In the genomic region with DNA sequence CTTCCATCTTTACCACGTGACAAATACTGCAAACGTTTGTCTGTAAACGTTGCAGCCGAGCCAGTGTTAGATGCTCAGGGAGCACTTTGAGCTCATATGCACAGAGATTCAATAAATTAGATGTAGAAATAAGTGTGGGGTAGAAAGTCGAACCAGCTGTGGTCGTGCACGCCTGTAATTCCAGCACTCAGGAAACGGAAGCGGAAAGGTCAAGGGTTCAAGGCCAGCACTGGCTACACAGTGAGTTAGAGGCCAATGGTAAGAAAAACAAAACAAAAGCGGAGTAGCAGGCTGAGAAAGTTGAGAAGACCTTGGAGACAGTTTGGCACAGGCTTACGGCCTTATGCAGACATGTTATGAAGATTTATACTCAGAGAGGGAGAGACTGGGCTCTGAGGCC, we compare ENCODE assay signal across 10 mouse cellular contexts.
DNase-seq lines count a peak whose midpoint lies in the region; ATAC-seq lines count a peak whose summit lies in the region.
"Had no signal": no experiment of that assay in that cellular context is flagged by ENCODE, and none has a peak within 500 bp of the region (broad histone marks: within the 10 kb centered on the region; RNA-seq: fewer than 3 reads in every experiment).

No protein-coding gene starts in this region.

- no peaks in the 10 kb centered on the region for H3K4me1 ChIP-seq in hindbrain, embryonic 11.5 days (replicated peaks; ENCODE audit: control insufficient read depth, insufficient read depth, low read length)
- H3K4me1 ChIP-seq in hindbrain, embryonic 13.5 days (replicated peaks) = no peaks in the 10 kb centered on the region
- H3K4me1 ChIP-seq in kidney, embryonic 16.5 days (ENCODE audit: insufficient read depth, low read length) = peaks cover 14% of the 10 kb centered on the region; the same call in 1 of the 2 replicates
- no peaks in the 10 kb centered on the region for H3K4me1 ChIP-seq in midbrain, embryonic 14.5 days (ENCODE audit: control insufficient read depth, insufficient read depth, low read length)
- H3K4me1 ChIP-seq: liver, embryonic 15.5 days had no signal

- no peaks in the 10 kb centered on the region for H3K9me3 ChIP-seq in hindbrain, embryonic 11.5 days (ENCODE audit: control insufficient read depth, low read length)
- H3K9me3 ChIP-seq in hindbrain, embryonic 13.5 days = no peaks in the 10 kb centered on the region
- H3K9me3 ChIP-seq in kidney, embryonic 16.5 days (ENCODE audit: low read length) = no peaks in the 10 kb centered on the region
- H3K9me3 ChIP-seq in midbrain, embryonic 14.5 days (ENCODE audit: control insufficient read depth, low read length) = no peaks in the 10 kb centered on the region
- H3K9me3 ChIP-seq: liver, embryonic 15.5 days had no signal

- H3K4me3 ChIP-seq in hindbrain, embryonic 11.5 days (ENCODE audit: low read depth, low read length) = no peak overlapping the region
- H3K4me3 ChIP-seq in hindbrain, embryonic 13.5 days = no peak overlapping the region
- H3K4me3 ChIP-seq in kidney, embryonic 16.5 days (ENCODE audit: low read length) = no peak overlapping the region
- H3K4me3 ChIP-seq in midbrain, embryonic 14.5 days (replicated peaks; ENCODE audit: low read depth, low read length) = no peak overlapping the region
- H3K4me3 ChIP-seq: liver, embryonic 15.5 days had no signal

- no peak overlapping the region for H3K4me2 ChIP-seq in hindbrain, embryonic 11.5 days (replicated peaks; ENCODE audit: low read depth, low read length)
- H3K4me2 ChIP-seq in hindbrain, embryonic 13.5 days = no peak overlapping the region
- no peak overlapping the region for H3K4me2 ChIP-seq in kidney, embryonic 16.5 days (replicated peaks; ENCODE audit: low read depth, low read length)
- no peak overlapping the region for H3K4me2 ChIP-seq in midbrain, embryonic 14.5 days (ENCODE audit: low read length)
- H3K4me2 ChIP-seq: liver, embryonic 15.5 days had no signal

- 77% methylated on average over 11 of the region's 11 CpGs for WGBS in hindbrain, embryonic 11.5 days
- WGBS in hindbrain, embryonic 13.5 days = 80% methylated on average over 11 of the region's 11 CpGs
- 12% methylated on average over 11 of the region's 11 CpGs for WGBS in kidney, embryonic 16.5 days
- 91% methylated on average over 11 of the region's 11 CpGs for WGBS in midbrain, embryonic 14.5 days

- no peak for ATAC-seq in hindbrain, embryonic 11.5 days (ENCODE audit: low FRiP score)
- ATAC-seq in hindbrain, embryonic 13.5 days (ENCODE audit: low FRiP score) = no peak
- ATAC-seq in kidney, embryonic 16.5 days (ENCODE audit: low FRiP score, low TSS enrichment) = peak; percentile 93
- ATAC-seq in midbrain, embryonic 14.5 days (ENCODE audit: low FRiP score, low TSS enrichment) = no peak

- H3K9ac ChIP-seq in hindbrain, embryonic 11.5 days (ENCODE audit: low read depth, low read length) = no peak overlapping the region
- no peak overlapping the region for H3K9ac ChIP-seq in hindbrain, embryonic 13.5 days
- H3K9ac ChIP-seq in kidney, embryonic 16.5 days (replicated peaks; ENCODE audit: low read length) = no peak overlapping the region
- H3K9ac ChIP-seq in midbrain, embryonic 14.5 days (replicated peaks; ENCODE audit: low read length) = no peak overlapping the region
- H3K9ac ChIP-seq: liver, embryonic 15.5 days had no signal

- no peaks in the 10 kb centered on the region for H3K27me3 ChIP-seq in hindbrain, embryonic 11.5 days (ENCODE audit: control insufficient read depth, insufficient read depth, low read length)
- H3K27me3 ChIP-seq in hindbrain, embryonic 13.5 days = no peaks in the 10 kb centered on the region
- H3K27me3 ChIP-seq in kidney, embryonic 16.5 days (ENCODE audit: insufficient read depth, low read length) = no peaks in the 10 kb centered on the region
- H3K27me3 ChIP-seq in midbrain, embryonic 14.5 days (ENCODE audit: control insufficient read depth, insufficient read depth, low read length) = no peaks in the 10 kb centered on the region
- H3K27me3 ChIP-seq: liver, embryonic 15.5 days had no signal

- H3K36me3 ChIP-seq in hindbrain, embryonic 11.5 days (ENCODE audit: control insufficient read depth, insufficient read depth, low read length) = no peaks in the 10 kb centered on the region
- H3K36me3 ChIP-seq in hindbrain, embryonic 13.5 days = no peaks in the 10 kb centered on the region
- no peaks in the 10 kb centered on the region for H3K36me3 ChIP-seq in kidney, embryonic 16.5 days (ENCODE audit: insufficient read depth, low read length)
- no peaks in the 10 kb centered on the region for H3K36me3 ChIP-seq in midbrain, embryonic 14.5 days (ENCODE audit: control insufficient read depth, insufficient read depth, low read length)
- H3K36me3 ChIP-seq: liver, embryonic 15.5 days had no signal

- H3K27ac ChIP-seq in hindbrain, embryonic 11.5 days (ENCODE audit: low read depth, low read length) = no peak overlapping the region
- H3K27ac ChIP-seq in hindbrain, embryonic 13.5 days = no peak overlapping the region
- no peak overlapping the region for H3K27ac ChIP-seq in kidney, embryonic 16.5 days (ENCODE audit: low read length)
- H3K27ac ChIP-seq in midbrain, embryonic 14.5 days (replicated peaks; ENCODE audit: low read depth, low read length) = no peak overlapping the region
- H3K27ac ChIP-seq: liver, embryonic 15.5 days had no signal

- DNase-seq in hindbrain, embryonic 11.5 days (ENCODE audit: low spot score) = peak; percentile 28
- peak; percentile 78 for DNase-seq in embryo, embryonic 10 days (ENCODE audit: low spot score)
- DNase-seq in lung, postnatal 4 days = peak; percentile 10 to 34
- no peak for DNase-seq in thymus, postnatal 0 days (ENCODE audit: low spot score)
- no peak for DNase-seq in midbrain, embryonic 14.5 days
- DNase-seq in frontal cortex, postnatal 10 days (ENCODE audit: low spot score in 2 of 2) = no peak
- DNase-seq: thymus, postnatal 25 days had no signal

Comparison
In these comparisons a context has a peak if more than half of its experiments do, and no peak if none do; other contexts are left out.
1. DNase-seq: peak in hindbrain, embryonic 11.5 days (single experiment), embryo, embryonic 10 days (single experiment) and lung, postnatal 4 days (2 of 2); none in thymus, postnatal 0 days (single experiment), midbrain, embryonic 14.5 days (single experiment) and frontal cortex, postnatal 10 days (0 of 2).